Mouse (Mus musculus): Measurements from ENCODE around the gene Trim8.

Trim8 gene

GRCm38 (mm10) chr19:46479306-46480075 is 22.0 kb upstream of the Trim8 start:
- DNase-seq (ENCODE audit: inconsistent ontology term) = no peak

DNA sequence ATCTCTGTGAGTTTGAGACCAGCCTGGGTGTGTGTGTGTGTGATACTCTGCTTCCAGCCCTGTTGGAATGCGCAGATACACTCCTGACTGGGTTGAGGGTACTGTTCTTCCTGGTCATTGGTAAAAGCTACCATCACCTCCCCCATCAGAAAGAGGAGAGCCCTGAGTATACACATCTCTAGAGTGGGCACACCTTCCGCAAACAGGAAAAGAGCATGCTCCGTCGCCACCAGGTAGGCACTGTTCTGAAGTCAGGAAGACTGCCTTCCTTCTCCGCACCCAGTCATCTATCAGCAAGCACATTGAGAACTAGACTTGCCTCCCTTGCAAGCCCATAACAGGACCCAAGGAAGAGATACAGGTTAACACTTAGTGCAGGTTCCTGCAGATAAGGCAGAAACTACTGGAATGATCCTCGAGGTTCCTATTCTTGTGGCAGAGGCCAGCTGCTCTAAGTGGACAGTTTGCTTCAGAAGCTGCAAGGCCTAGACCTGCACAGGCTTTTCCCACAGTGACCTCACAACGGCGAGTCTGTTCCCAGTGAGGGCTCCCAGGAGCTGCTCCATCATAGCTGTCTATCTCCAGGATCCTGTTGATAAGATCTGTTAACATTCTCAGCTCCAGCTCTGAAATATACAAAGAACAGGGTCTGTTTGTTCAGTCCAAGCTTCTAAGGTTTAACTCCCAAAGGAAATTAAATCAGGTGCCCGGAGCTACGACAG is 20.7 kb upstream of the Trim8 start:
- DNase-seq (ENCODE audit: inconsistent ontology term) = no peak

DNA sequence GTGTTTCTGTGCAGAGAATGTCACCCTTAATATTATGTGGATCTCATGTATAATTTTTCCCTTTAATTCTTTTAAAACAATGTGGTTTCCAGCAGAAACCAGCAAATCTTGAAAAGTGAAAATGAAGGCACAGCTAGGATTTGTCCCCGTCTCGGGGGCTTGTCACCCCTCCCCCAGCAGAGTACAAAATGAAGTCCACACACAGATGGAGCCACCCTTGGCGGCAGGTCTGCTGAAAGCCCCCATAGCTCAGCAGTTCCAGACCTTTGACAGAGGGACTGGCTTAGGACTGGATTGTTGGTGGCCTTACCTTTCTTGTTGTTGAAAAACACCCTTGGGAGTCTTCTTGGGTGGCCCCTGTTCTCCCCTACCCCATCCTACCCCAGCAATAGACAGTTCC is 20.1 kb upstream of the Trim8 start:
- no peak for DNase-seq (ENCODE audit: inconsistent ontology term)

- peak; percentile 40 for DNase-seq (ENCODE audit: inconsistent ontology term)
These were observed 19.7 kb upstream of the Trim8 start for GRCm38 (mm10) chr19:46481756-46482155.

- peak; percentile 46 for DNase-seq (ENCODE audit: inconsistent ontology term)
These were observed 18.5 kb upstream of the Trim8 start for GRCm38 (mm10) chr19:46482896-46483516.

- DNase-seq (ENCODE audit: inconsistent ontology term) = peak; percentile 87
These were observed 17.7 kb upstream of the Trim8 start for GRCm38 (mm10) chr19:46483701-46484328.

DNA sequence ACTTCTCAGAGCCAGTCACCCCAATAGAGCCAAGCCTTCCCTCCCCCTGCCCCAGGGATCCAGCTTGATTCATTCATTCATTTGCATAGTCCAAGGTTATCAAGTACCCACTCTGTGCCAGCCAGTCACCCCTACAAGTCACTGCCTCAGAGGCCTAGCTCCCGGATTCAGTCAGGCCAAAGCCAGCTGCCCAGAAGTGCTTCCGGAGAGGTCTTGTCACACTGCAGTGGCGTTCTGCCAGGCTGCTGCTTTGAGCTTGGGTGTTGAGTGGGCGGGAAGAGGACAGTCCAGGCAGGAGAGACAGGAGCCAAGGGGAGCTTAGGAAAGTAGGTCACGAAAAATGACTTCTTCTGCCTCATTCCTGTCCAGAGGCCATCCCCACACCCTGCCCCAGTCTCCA is 17.0 kb upstream of the Trim8 start:
- DNase-seq (ENCODE audit: inconsistent ontology term) = peak; percentile 88

DNA sequence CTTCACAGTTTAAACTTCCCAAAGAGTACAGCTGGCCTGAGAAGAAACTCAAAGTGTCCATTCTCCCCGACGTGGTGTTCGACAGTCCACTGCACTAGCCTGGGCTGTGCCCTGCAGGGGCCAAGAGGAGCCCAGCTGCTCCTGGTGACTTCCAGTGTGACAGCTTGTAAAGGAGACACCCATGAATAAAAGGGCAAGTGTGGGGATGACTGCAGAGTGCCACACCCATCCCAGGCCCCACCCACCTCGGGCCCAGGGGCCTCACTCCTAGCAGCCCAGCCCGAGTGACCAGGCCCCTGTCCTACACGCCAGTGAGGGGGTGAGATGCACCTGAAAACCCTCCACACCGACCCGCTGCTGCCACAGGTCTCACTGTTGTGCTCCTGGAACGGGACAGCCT is 15.7 kb upstream of the Trim8 start:
- DNase-seq (ENCODE audit: inconsistent ontology term) = no peak

DNA sequence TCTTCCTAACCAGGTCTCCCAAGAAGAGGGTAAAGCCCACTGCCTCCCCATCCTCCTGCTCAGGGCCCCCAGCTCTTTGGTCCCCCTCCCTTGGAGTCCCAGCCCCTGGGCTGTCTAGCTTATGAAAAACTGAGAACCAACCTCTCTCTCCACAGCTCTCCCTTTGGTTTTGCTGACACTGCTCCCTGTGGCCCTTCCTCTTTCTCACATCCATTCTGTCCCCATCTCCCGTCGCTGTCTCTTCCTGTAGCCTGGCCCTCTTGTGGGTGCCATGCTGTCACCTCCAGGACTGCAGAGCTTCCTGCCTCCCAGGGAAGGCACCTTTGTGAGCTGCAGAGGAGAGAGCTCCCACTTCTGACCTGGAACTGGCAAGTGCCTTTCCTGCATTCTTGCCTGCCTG is 14.8 kb upstream of the Trim8 start:
- no peak for DNase-seq (ENCODE audit: inconsistent ontology term)

DNA sequence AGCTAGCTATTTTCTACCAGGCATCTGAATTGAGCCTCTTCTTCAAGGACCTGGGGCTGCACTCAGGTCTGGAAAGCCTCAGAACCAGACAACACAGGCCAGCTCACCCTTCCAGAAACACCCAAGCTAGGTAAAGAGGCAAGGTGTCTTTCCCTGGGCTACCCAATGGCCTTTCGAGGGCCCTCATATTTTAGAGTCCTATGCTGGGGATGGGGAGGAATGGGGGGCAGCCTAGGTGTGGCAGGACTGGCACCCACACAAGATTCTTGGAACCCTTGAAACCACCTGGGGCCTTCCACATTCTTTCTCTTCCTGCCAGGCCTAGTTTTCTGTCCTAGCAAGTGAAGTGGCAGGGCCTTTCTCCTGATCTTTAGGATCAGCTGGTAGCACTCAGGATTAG is 12.1 kb upstream of the Trim8 start:
- DNase-seq (ENCODE audit: inconsistent ontology term) = no peak

- DNase-seq (ENCODE audit: inconsistent ontology term) = peak; percentile 79
These were observed 10.9 kb upstream of the Trim8 start for GRCm38 (mm10) chr19:46490634-46491033.

DNA sequence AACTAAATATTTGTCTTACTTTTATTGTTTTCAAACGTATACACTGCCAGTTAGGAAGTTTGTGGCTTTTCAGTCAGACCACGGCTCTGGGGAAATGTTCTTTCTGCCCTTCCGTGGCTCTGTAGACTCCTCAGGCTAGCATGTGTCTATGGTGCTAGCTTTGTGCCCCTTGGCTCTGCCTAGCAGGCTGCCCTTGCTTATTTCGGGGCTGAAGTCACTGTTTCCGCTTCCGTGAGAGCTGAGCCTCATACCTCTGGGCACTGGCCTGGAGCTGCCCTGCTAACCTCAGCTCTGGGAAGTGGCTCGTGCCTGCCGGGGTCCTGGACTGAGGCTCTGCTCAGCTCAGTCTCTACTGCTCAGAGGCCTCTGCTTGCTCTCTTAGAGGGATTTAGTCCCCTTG is 6.4 kb upstream of the Trim8 start:
- no peak for DNase-seq (ENCODE audit: inconsistent ontology term)

- DNase-seq (ENCODE audit: inconsistent ontology term) = no peak
These were observed 4.3 kb upstream of the Trim8 start for GRCm38 (mm10) chr19:46497230-46497629.

DNA sequence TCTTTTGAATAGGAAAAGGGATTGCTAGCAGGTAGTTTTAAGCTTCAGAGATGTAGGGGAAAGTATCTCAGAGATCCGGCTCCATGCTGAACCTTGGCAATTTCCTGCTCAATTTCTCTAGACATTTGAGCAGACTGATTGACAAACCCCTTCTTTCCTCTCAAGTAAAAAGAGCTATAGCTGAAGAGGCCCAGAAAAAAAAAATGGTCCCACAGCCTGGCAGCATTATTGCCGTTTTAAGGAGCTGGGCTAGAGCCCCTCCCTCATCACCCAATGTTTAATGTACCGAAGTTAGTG is 2.0 kb upstream of the Trim8 start:
- no peak for DNase-seq (ENCODE audit: inconsistent ontology term)

- peak; percentile 100 for DNase-seq (ENCODE audit: inconsistent ontology term)
These were observed 1.5 kb upstream of the Trim8 start for GRCm38 (mm10) chr19:46499836-46500580.

DNA sequence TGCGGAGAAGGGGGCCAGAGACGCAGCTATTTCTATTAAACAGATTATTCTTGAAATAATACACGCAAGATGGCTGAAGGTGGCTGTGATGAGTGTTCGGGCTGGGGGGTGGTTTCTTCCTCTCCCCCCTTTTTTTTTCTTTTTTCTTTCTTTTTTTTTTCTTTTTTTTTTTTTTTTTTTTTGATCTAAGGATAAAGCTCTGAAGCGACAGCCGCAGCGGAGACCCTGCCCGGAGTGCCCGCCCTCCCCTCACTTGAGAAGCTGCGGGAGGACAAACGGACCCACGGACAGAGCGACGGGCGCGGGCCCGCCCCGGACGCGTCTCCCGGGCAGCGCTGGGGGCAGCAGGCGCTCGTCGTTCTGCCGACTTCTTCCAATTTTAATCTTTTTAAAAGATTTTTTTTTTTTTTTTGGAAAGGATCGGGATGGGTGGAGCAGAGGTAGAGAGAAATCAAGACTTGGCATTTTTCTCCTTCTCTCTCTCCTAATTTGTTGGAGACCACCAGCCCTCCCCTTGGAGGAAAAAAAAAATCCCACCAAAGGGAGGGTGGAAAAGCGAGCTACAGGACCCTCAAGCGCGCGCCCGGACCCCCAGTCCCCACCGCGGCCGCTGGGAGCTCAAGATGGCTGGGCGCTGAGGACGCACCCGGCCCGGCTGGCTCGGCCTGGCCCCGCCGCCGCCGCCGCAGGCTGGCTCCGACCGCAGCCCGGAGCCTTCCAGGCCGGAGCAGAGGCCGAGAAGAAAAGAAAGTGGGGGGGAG is 741 bp upstream of the Trim8 start:
- DNase-seq (ENCODE audit: inconsistent ontology term) = no peak

DNA sequence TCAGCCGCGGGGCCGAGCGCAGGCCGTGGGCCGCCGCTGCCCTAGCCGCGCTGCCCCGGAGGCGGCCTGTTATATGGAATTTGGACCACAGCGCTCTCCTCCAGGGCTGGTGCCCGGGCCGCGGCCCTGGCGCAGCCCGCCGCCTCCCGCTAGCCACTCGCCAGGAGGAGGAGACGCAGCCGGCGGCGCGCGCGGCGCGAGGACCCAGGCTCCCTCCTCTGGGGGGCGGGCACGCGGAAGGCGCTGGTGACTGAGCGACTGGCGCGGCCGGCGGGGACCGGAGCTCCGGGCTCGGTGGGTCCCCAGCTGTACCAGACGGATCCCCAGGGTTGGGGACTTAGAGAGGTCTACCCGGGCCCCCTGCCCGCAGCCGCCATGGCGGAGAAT is 560 bp downstream of the Trim8 start:
- peak; percentile 81 for DNase-seq (ENCODE audit: inconsistent ontology term)

GRCm38 (mm10) chr19:46502471-46503166 is 1.1 kb downstream of the Trim8 start:
- DNase-seq (ENCODE audit: inconsistent ontology term) = peak; percentile 78

- peak; percentile 92 for DNase-seq (ENCODE audit: inconsistent ontology term)
These were observed 2.0 kb downstream of the Trim8 start for GRCm38 (mm10) chr19:46503351-46504084.

DNA sequence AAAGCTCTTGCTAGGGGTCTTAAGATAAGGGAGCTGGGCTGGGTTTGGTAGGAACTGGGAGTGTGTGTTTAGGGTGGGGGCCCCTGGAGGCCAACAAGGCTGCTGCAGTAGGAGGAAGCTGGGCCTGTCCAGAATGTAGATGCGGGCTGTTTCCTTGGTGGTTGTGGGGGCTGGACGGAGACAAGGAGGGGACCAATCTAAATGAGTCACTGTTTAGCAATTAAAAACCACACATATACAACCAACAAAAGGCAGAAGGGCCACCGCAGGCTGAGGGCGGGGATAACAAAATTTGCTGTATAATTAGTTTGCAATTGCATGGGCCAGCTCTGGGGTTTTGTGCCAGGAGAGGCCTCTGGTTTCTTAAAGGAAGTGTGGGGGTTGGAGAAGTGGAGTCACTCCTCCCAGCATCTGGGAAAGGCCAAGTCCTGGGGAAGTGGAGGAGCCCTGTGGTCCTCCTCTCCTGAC is 2.6 kb downstream of the Trim8 start:
- peak; percentile 92 for DNase-seq (ENCODE audit: inconsistent ontology term)

Measured in Muller cell, postnatal 12 days (primary cell).